Mouse (Mus musculus) lung, postnatal 10 days (tissue): ENCODE measurements around the gene Hist2h4.

Experiments
- DNase-seq: peaks from one replicate; pipeline ENCODE4 v3.0.0; 2021

The Hist2h4 gene

GRCm38 (mm10) chr3:96245003-96245886 is 17.9 kb downstream of the Hist2h4 start, which contains the start of gene Hist2h2aa1:
Gene Hist2h2aa1, plus strand, starts transcription at chr3:96245497.
- peak; percentile 87 for DNase-seq

GRCm38 (mm10) chr3:96243921-96244572 is 19.1 kb downstream of the Hist2h4 start:
- DNase-seq, result no peak

DNA sequence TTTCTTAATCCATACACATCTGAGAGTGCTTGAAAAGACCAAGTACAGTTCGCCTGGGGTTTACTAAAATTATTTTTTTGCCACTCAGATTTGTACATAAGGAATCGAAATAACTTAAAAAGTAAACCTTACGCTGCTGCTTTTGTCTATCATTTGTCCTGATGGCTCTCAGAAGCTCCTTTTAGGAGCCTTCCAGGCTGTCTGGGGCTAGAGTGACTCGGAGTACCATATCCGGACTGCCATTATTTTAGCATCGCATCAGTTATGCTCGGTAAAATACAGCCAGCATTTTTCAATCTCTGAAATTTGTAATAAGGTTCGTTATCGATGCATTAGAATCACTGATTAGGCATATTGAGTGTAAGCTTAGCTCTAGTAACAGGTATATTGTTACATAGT is 22.3 kb downstream of the Hist2h4 start:
- DNase-seq, result no peak

- peak; percentile 97 for DNase-seq
Measured at GRCm38 (mm10) chr3:96239949-96240798, 22.9 kb downstream of the Hist2h4 start, which contains the start of gene Hist2h2aa2. Gene Hist2h2aa2, minus strand, starts transcription at chr3:96240276.

GRCm38 (mm10) chr3:96238954-96239793 is 23.9 kb downstream of the Hist2h4 start, which contains the start of gene Hist2h3c2:
Gene Hist2h3c2, minus strand, starts transcription at chr3:96239127.
- DNase-seq, result peak; percentile 38

- DNase-seq, result no peak
Measured at GRCm38 (mm10) chr3:96237904-96238511, 25.1 kb downstream of the Hist2h4 start.

- no peak for DNase-seq
Measured at GRCm38 (mm10) chr3:96237335-96237903, 25.7 kb downstream of the Hist2h4 start.

- DNase-seq, result no peak
Measured at GRCm38 (mm10) chr3:96236834-96237334, 26.2 kb downstream of the Hist2h4 start.

DNA sequence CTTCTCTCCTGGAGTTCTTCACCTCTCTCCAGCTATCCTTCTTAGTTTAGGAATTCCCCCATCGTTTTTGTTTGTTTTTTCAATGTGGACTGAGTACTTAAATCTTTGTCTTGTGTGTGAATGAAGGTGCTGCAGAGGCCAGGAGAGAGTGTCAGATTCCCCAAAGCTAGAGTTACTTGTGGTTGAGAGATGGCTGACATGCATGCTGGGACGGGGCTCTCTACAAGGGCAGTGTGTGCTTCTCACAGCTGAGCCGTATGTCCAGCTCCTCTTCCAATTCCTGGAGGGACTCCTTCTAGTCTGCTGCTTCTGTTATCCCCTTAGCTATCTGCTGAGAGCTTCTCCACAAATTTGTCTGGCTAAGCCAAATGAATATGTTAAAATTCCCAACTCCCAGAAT is 27.3 kb downstream of the Hist2h4 start:
- no peak for DNase-seq

DNA sequence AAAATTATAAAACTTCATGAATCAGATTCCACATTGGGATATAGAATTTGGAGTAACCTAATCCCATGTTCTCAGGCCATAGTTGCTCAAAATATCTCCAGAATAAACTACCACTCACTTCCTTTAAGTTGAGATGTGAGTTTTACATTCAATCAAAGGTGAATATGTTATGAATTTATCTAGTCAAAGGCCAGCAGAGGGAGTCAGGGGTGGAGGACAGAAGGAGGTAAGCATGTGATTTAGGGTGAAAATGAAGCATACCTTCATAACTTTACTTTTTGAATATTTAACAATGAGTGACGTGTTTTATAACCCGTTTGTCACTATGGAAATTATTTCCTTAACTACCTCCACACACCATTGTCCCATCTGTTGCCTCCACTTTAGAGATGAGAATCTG is 28.2 kb downstream of the Hist2h4 start:
- DNase-seq, result no peak

- DNase-seq, result peak; percentile 36
Measured at GRCm38 (mm10) chr3:96231758-96232120, 31.4 kb downstream of the Hist2h4 start.

DNA sequence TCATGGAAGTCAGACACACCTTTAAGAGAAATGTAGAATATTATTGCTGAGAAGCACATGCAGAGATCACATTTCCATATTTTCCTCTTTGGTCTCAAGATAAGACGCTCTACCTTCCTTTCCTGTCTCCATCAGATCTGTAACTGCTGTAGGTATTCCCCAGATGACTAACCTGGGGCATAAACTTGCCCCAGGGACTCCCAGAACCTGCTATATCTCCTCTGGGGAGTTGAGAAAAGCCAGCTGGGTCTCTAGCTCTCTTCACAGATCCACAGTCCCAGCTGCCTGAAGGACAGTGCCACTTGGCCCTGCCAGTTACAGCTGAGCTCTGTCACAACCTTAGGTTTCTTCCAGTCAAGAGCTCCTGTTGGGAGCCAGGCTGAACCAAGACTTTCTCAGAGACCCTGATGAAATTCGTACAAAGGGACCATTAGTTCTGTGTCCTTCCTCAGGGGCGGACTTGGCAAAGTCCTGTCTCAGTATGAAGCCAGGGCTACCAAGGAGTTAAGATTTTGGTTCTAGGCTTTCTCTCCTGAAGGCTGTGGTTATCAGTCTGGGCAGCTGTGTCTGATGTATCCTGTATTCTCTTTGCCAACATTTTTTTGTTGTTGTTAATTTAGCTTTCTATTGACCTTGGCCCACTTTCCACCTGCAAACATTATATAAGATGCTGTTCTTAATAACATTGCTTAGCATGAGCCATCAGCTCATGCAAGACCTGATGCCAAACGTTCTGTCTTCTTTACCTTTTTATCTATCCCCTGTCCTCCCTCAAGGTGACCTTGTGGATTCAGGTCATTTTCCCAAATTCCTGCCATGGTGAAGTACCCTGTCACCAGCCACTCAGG is 32.0 kb downstream of the Hist2h4 start:
- no peak for DNase-seq

GRCm38 (mm10) chr3:96230404-96230803 is 32.7 kb downstream of the Hist2h4 start:
- DNase-seq, result no peak

DNA sequence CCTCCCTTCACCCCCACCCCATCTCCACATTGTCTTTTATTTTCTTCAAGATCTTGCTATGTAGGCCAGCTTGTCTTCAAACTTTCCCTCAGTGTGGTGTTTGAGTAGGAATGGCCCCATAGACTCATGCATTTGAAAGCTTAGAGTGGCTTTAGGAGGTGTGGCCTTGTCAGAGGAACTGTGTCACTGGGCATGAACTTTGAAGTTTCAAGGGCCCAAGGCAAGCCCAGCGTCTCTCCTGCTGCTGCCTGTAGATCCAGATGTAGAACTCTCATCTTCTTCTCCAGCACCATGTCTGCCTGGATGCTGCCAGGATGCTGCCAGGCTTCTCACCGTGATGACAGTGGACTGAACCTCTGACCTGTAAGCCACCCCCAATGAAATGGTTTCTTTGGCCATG is 34.3 kb downstream of the Hist2h4 start:
- no peak for DNase-seq

DNA sequence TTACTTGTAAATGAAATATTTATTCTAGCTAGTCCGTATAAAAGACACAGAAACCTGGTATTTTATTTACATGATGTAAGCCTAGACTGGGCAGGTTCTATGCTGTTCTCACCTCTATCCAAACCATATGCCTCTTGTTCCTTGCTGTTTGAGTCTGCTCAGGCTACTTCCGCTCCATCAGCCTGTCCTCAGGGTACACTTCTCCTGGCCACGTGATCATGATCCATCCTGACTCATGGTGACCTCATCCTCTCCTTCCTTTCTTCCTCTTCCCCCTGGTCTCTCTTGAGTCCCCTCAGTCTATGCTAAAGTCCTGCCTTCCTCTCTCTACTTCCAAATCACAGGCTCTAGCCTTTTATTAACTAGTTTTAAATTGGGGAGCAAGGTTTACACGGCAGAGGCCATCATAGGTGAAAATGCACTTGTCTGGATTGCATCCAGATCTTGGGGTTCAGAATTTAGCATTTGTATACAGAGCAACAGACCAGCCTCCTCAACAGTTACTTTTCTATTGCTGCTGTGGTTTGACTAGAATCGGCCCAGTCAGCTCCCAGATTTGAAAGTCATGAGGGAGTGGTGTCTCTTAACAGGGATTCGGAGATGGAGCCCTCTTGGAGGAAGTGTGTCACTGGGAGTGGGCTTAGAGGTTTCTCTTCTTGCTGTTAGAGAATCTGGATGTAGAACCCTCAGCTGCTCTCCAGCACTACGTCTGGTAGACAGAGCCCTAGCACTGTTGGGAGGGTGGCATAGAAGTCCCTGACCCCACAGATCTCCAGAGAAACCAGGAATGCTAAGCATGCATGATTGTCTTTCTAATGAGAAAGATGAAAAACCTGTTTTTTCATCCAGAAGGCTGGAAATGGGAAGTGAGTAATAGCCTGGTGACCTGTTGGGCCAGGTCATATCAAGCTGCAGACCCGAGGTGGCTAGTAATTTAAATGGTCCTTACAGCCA is 36.1 kb downstream of the Hist2h4 start:
- DNase-seq, result no peak

DNA sequence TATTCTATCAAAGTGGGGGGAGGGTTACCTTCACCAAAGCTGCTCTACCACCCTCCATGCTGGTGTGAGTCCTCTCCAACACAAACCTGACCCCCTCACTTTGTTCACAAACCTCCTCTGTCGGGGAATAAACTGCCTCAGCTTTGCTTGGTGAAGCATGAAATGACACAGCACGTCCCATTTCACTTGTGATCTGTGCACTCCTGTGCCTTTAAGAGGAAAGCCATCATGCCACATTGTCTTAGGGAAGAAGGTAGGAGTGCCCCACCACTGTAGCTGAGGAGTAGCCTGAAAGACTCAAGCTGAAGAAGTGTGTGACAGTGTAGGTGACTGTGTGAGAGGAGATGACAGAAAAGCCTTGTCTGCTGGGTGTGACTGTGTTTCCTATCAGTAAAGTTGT is 37.7 kb downstream of the Hist2h4 start:
- no peak for DNase-seq

DNA sequence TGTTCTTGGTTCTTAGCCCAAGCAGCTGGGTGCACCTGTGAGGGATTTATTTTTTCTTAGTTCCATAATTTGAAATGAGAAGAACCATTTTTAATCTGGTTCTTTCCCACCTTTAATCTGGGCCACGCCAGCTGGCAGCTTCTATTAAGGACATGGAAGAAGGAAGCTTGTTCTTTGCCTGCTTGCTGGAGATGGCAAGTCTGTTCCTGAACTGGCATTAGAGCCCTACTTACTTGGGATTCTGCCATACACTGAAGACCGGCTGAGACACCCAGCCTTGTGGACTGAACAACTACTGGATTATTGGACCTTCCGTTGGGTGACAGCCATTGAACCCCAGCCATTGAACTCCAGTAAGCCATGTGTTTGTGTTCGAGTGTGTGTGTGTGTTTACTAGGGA is 40.3 kb downstream of the Hist2h4 start:
- no peak for DNase-seq

- DNase-seq, result no peak
Measured at GRCm38 (mm10) chr3:96221640-96222038, 41.5 kb downstream of the Hist2h4 start.
